ENCODE assay signal across 22 mouse cellular contexts in genomic region chr5:4067203-4067602, GRCm38 (mm10). TPM values are rescaled to one million over a fixed set of nuclear protein-coding genes. Genes with fewer than 3 reads are reported as not detected.
DNase-seq lines count a peak whose midpoint lies in the region; ATAC-seq and TF ChIP-seq lines count a peak whose summit lies in the region.
"Had no signal": no experiment of that assay in that cellular context is flagged by ENCODE, and none has a peak within 500 bp of the region (broad histone marks: within the 10 kb centered on the region; RNA-seq: fewer than 3 reads in every experiment).

No protein-coding gene starts in this region.

- TF ChIP-seq EP300 in heart, adult 2 months (IDR thresholded peaks at IDR 0.05; ENCODE audit: insufficient read depth, low read depth, low read length): 0 out of 2 replicates have a peak, but pooled peaks have one; percentile 15

- TF ChIP-seq CTCF in heart, adult 2 months (IDR thresholded peaks at IDR 0.05): no peak

- H3K27ac ChIP-seq in heart, adult 2 months: peak overlapping the region; percentile 62
- no peak overlapping the region for H3K27ac ChIP-seq in heart, embryonic 12.5 days (ENCODE audit: poor library complexity, severe bottlenecking)
- H3K27ac ChIP-seq in lung, embryonic 16.5 days (ENCODE audit: low read length): no peak overlapping the region
- H3K27ac ChIP-seq: embryonic facial prominence, embryonic 15.5 days; hindbrain, embryonic 12.5 days; limb, embryonic 15.5 days; midbrain, embryonic 10.5 days; stomach, embryonic 15.5 days had no signal

- no peak for ATAC-seq in heart, embryonic 12.5 days (ENCODE audit: insufficient number of reproducible peaks, low FRiP score)
- ATAC-seq in lung, embryonic 16.5 days (ENCODE audit: low read depth): peak; percentile 57
- no peak for ATAC-seq in inflammation-experienced regulatory T-cells, adult 6 months
- ATAC-seq: liver, postnatal 0 days had no signal

- H3K36me3 ChIP-seq in heart, adult 2 months (ENCODE audit: control insufficient read depth, insufficient read depth, low read length): no peaks in the 10 kb centered on the region; the same call in 1 of the 2 replicates
- H3K36me3 ChIP-seq in heart, embryonic 12.5 days: peaks cover 82% of the 10 kb centered on the region
- peaks cover 25% of the 10 kb centered on the region for H3K36me3 ChIP-seq in lung, embryonic 16.5 days (ENCODE audit: control insufficient read depth, insufficient read depth, low read length)

- no peaks in the 10 kb centered on the region for H3K9me3 ChIP-seq in heart, embryonic 12.5 days (replicated peaks)
- H3K9me3 ChIP-seq in lung, embryonic 16.5 days (ENCODE audit: control insufficient read depth, low read length): no peaks in the 10 kb centered on the region
- H3K9me3 ChIP-seq: embryonic facial prominence, embryonic 15.5 days; hindbrain, embryonic 12.5 days; limb, embryonic 15.5 days; midbrain, embryonic 10.5 days; stomach, embryonic 15.5 days had no signal

- intact Hi-C loops in heart, adult 2 months (cut with DNase I): no loop called here

- no peak for TF ChIP-seq POLR2A in heart, adult 2 months (IDR thresholded peaks at IDR 0.05; ENCODE audit: insufficient read depth, low read depth, low read length)

- H3K9ac ChIP-seq in heart, adult 2 months (ENCODE audit: low read depth, low read length): no peak overlapping the region
- H3K9ac ChIP-seq in heart, embryonic 12.5 days: no peak overlapping the region
- H3K9ac ChIP-seq in lung, embryonic 16.5 days (ENCODE audit: low read length): no peak overlapping the region
- H3K9ac ChIP-seq: embryonic facial prominence, embryonic 15.5 days; hindbrain, embryonic 12.5 days; limb, embryonic 15.5 days; liver, postnatal 0 days; stomach, embryonic 15.5 days had no signal

- WGBS in heart, adult 2 months: 37% methylated on average over 3 of the region's 3 CpGs
- WGBS in heart, embryonic 12.5 days: 62% methylated on average over 3 of the region's 3 CpGs
- WGBS in lung, embryonic 16.5 days: 35% methylated on average over 3 of the region's 3 CpGs

- H3K4me1 ChIP-seq in heart, adult 2 months (ENCODE audit: control insufficient read depth, insufficient read depth, low read length): peaks cover 1% of the 10 kb centered on the region; the same call in 1 of the 2 replicates
- no peaks in the 10 kb centered on the region for H3K4me1 ChIP-seq in heart, embryonic 12.5 days (replicated peaks)
- no peaks in the 10 kb centered on the region for H3K4me1 ChIP-seq in lung, embryonic 16.5 days (replicated peaks; ENCODE audit: control insufficient read depth, insufficient read depth, low read length)
- H3K4me1 ChIP-seq: embryonic facial prominence, embryonic 15.5 days; hindbrain, embryonic 12.5 days; limb, embryonic 15.5 days; midbrain, embryonic 10.5 days; stomach, embryonic 15.5 days had no signal

- no peak overlapping the region for H3K4me2 ChIP-seq in heart, embryonic 12.5 days
- H3K4me2 ChIP-seq in lung, embryonic 16.5 days (ENCODE audit: low read depth, low read length): no peak overlapping the region
- H3K4me2 ChIP-seq: embryonic facial prominence, embryonic 15.5 days; hindbrain, embryonic 12.5 days; limb, embryonic 15.5 days; stomach, embryonic 15.5 days had no signal

- H3K79me2 ChIP-seq in heart, adult 2 months (replicated peaks; ENCODE audit: control insufficient read depth, insufficient read depth, low read length): no peaks in the 10 kb centered on the region

- no peaks in the 10 kb centered on the region for H3K27me3 ChIP-seq in heart, adult 2 months (ENCODE audit: control insufficient read depth, insufficient read depth, low read length)
- H3K27me3 ChIP-seq in heart, embryonic 12.5 days (replicated peaks): no peaks in the 10 kb centered on the region
- H3K27me3 ChIP-seq in lung, embryonic 16.5 days (ENCODE audit: control insufficient read depth, insufficient read depth, low read depth, low read length): no peaks in the 10 kb centered on the region
- H3K27me3 ChIP-seq: embryonic facial prominence, embryonic 15.5 days; hindbrain, embryonic 12.5 days; limb, embryonic 15.5 days; stomach, embryonic 15.5 days had no signal

- no peak overlapping the region for H3K4me3 ChIP-seq in heart, adult 2 months
- H3K4me3 ChIP-seq in heart, embryonic 12.5 days: no peak overlapping the region
- H3K4me3 ChIP-seq in lung, embryonic 16.5 days (ENCODE audit: low read length): no peak overlapping the region
- H3K4me3 ChIP-seq: embryonic facial prominence, embryonic 15.5 days; hindbrain, embryonic 12.5 days; limb, embryonic 15.5 days; midbrain, embryonic 10.5 days; stomach, embryonic 15.5 days had no signal

- peak; percentile 14 for DNase-seq in adrenal gland, postnatal 10 days
- DNase-seq in adrenal gland, adult 2 months: no peak
- peak in 1 of 2 experiments; percentile 32 for DNase-seq in heart, adult 2 months
- no peak for DNase-seq in lung, adult 18-20 months
- peak; percentile 11 for DNase-seq in lung, postnatal 36 days
- DNase-seq: adrenal gland, postnatal 25 days; cerebellum, adult 18-20 months; cerebellum, postnatal 36 days; kidney, adult 9 months; kidney, postnatal 36 days; liver, postnatal 0 days; retina, postnatal 1 day; thymus, adult 18-20 months; thymus, postnatal 4 days had no signal

RNA-seq across cellular contexts. Expression of gene Cyp51, which starts 37.3 kb away (rescaled TPM):
- total RNA-seq in adrenal gland, postnatal 10 days (2021): 10 to 100 TPM; 17.2 to 22.5 TPM
- 100 to 1,000 TPM in 1 of 2 experiments, 10 to 100 TPM in 1; 39.8 to 115 TPM for total RNA-seq in adrenal gland, adult 2 months (2021)
- 76.7 and 125 TPM in 2 replicates for polyA plus RNA-seq in adrenal gland, adult 2 months (2012; rRNA removed)
- total RNA-seq in heart, adult 2 months (2021): 1 to 10 TPM; 6.2 to 6.4 TPM
- 4.6 and 5.4 TPM in 2 replicates for polyA plus RNA-seq in heart, adult 2 months (2012; rRNA removed)
- polyA plus RNA-seq in heart, embryonic 12.5 days (2016; fragmentation: Nextera tagmentation; extraction: Ambion mirVana): 47.5 and 50.8 TPM in 2 replicates
- 33.2 and 38.1 TPM in 2 replicates for polyA plus RNA-seq in lung, embryonic 16.5 days (2015; fragmentation: Nextera tagmentation; extraction: Ambion mirVana)
- polyA plus RNA-seq in inflammation-experienced regulatory T-cells, adult 6 months (2017; shearing (Covaris generic)): 10 to 100 TPM; 36.8 to 62.9 (median 53.1) TPM

Comparison
In these comparisons a context has a peak if more than half of its experiments do, and no peak if none do; other contexts are left out.
1. DNase-seq: peak in adrenal gland, postnatal 10 days (single experiment) and lung, postnatal 36 days (single experiment); none in adrenal gland, adult 2 months (single experiment) and lung, adult 18-20 months (0 of 2).